Mouse (Mus musculus) kidney, postnatal 0 days (tissue): Measurements from ENCODE around the gene Myo16. TPM values are rescaled to one million over a fixed set of nuclear protein-coding genes. Genes with fewer than 3 reads are reported as not detected.

Experiments used
- ATAC-seq: fragments of 200-750 bp; cut with Nextera tagmentation; replicated peaks from 2 replicates; pipeline ENCODE4 v1.8.0; 2017; ENCODE audit warnings: low read depth, moderate number of reproducible peaks, moderate TSS enrichment, moderate library complexity; ENCODE audit not compliant: low FRiP score
- DNase-seq: peaks from one replicate; pipeline ENCODE4 v3.0.0-alpha.2; 2016; ENCODE audit warnings: low spot score
- H3K27ac ChIP-seq: fragments of 300-500 bp; sonication (generic); 2 replicates; pipeline ENCODE4 v1.5.1; 2014; ENCODE audit warnings: mild to moderate bottlenecking
- H3K27me3 ChIP-seq: fragments of 300-500 bp; sonication (generic); 2 replicates; pipeline ENCODE4 v1.6.1; 2014; ENCODE audit warnings: low read length, mixed read lengths; ENCODE audit not compliant: insufficient read depth
- H3K36me3 ChIP-seq: fragments of 300-500 bp; sonication (generic); 2 replicates; pipeline ENCODE4 v1.6.1; 2014; ENCODE audit warnings: low read length, mixed read lengths; ENCODE audit not compliant: insufficient read depth
- H3K4me1 ChIP-seq: fragments of 300-500 bp; sonication (generic); replicated peaks from 2 replicates; pipeline ENCODE4 v1.6.1; 2014; ENCODE audit warnings: antibody characterized with exemption, low read length, mixed read lengths; ENCODE audit not compliant: insufficient read depth
- H3K4me2 ChIP-seq: fragments of 300-500 bp; sonication (generic); 2 replicates; pipeline ENCODE4 v1.6.1; 2014; ENCODE audit warnings: mild to moderate bottlenecking, low read length, moderate library complexity, mixed read lengths
- H3K4me3 ChIP-seq: fragments of 300-500 bp; sonication (generic); replicated peaks from 2 replicates; pipeline ENCODE4 v1.5.1; 2014; ENCODE audit warnings: low read depth, low read length
- H3K9ac ChIP-seq: fragments of 300-500 bp; sonication (generic); 2 replicates; pipeline ENCODE4 v1.6.1; 2014; ENCODE audit warnings: low read depth, low read length
- H3K9me3 ChIP-seq: fragments of 300-500 bp; sonication (generic); replicated peaks from 2 replicates; pipeline ENCODE4 v1.6.1; 2016; ENCODE audit warnings: low read length, inconsistent platforms, mixed read lengths
- CTCF ChIP-seq: IDR thresholded peaks from 2 replicates; pipeline ENCODE4 v1.5.1; 2016; ENCODE audit warnings: antibody characterized with exemption, low read depth, mild to moderate bottlenecking, moderate library complexity
- WGBS: fragments of 180-500 bp; shearing (Covaris S2); extraction: QIAGEN DNeasy Blood & Tissue Kit; methylation state at CpG from one replicate; pipeline ENCODE4 v1.1.7; 2014; 5-methylcytosine and 5-hydroxymethylcytosine counted together
- polyA plus RNA-seq: library from polyadenylated mRNA; unstranded; fragments of >200 nt; fragmentation: Nextera tagmentation; extraction: Ambion mirVana; gene quantifications from 2 replicates; pipeline ENCODE4 v1.2.1, GENCODE M21; 2015

The Myo16 gene
- polyA plus RNA-seq, 1 experiment from 2014 or later = 0.08 TPM

GRCm38 (mm10) chr8:10307770-10308476 is 154.2 kb downstream of the Myo16 start:
- no peak overlapping the region for H3K27ac ChIP-seq
- DNase-seq (peak; percentile 41), ATAC-seq (no peak)
- no peaks in the 10 kb centered on the region for H3K4me1 ChIP-seq
- no peaks in the 10 kb centered on the region for H3K9me3 ChIP-seq
- H3K4me2 ChIP-seq = no peak overlapping the region
- 18% methylated on average over 12 of the region's 12 CpGs for WGBS
- no peak overlapping the region for H3K4me3 ChIP-seq
- no peak for TF ChIP-seq CTCF
- H3K9ac ChIP-seq = no peak overlapping the region
- no peaks in the 10 kb centered on the region for H3K36me3 ChIP-seq
- H3K27me3 ChIP-seq = no peaks in the 10 kb centered on the region

- Histone ChIP-seq H3K9ac (no peak overlapping the region), H3K4me1 (no peaks in the 10 kb centered on the region), H3K36me3 (no peaks in the 10 kb centered on the region), H3K4me3 (no peak overlapping the region), H3K27ac (no peak overlapping the region), H3K9me3 (no peaks in the 10 kb centered on the region), H3K27me3 (no peaks in the 10 kb centered on the region), H3K4me2 (no peak overlapping the region)
- DNase-seq = no peak
- WGBS = 92% methylated on average over 2 of the region's 2 CpGs
- TF ChIP-seq CTCF = no peak
- no peak for ATAC-seq
Measured at GRCm38 (mm10) chr8:10310470-10310869, 156.8 kb downstream of the Myo16 start.

- DNase-seq (no peak), ATAC-seq (no peak)
- no peak for TF ChIP-seq CTCF
- Histone ChIP-seq H3K27ac (no peak overlapping the region), H3K4me1 (no peaks in the 10 kb centered on the region), H3K4me2 (no peak overlapping the region), H3K9me3 (no peaks in the 10 kb centered on the region), H3K27me3 (no peaks in the 10 kb centered on the region), H3K4me3 (no peak overlapping the region), H3K36me3 (no peaks in the 10 kb centered on the region), H3K9ac (no peak overlapping the region)
- WGBS = 47% methylated on average over 10 of the region's 10 CpGs
Measured at GRCm38 (mm10) chr8:10312316-10312715, 158.6 kb downstream of the Myo16 start.

- DNase-seq (no peak), ATAC-seq (no peak)
- H3K9me3 ChIP-seq = no peaks in the 10 kb centered on the region
- no peaks in the 10 kb centered on the region for H3K36me3 ChIP-seq
- no peak overlapping the region for H3K4me3 ChIP-seq
- no peak overlapping the region for H3K4me2 ChIP-seq
- no peak overlapping the region for H3K27ac ChIP-seq
- TF ChIP-seq CTCF = no peak
- 68% methylated on average over 5 of the region's 5 CpGs for WGBS
- H3K27me3 ChIP-seq = no peaks in the 10 kb centered on the region
- H3K9ac ChIP-seq = no peak overlapping the region
- H3K4me1 ChIP-seq = no peaks in the 10 kb centered on the region
Measured at GRCm38 (mm10) chr8:10316201-10316600, 162.5 kb downstream of the Myo16 start.

GRCm38 (mm10) chr8:10318103-10318502 is 164.4 kb downstream of the Myo16 start:
- 75% methylated on average over 7 of the region's 7 CpGs for WGBS
- no peaks in the 10 kb centered on the region for H3K9me3 ChIP-seq
- no peaks in the 10 kb centered on the region for H3K36me3 ChIP-seq
- no peak for TF ChIP-seq CTCF
- H3K4me2 ChIP-seq = no peak overlapping the region
- ATAC-seq = no peak
- H3K27me3 ChIP-seq = no peaks in the 10 kb centered on the region
- no peaks in the 10 kb centered on the region for H3K4me1 ChIP-seq
- no peak for DNase-seq
- no peak overlapping the region for H3K27ac ChIP-seq
- no peak overlapping the region for H3K4me3 ChIP-seq
- no peak overlapping the region for H3K9ac ChIP-seq

GRCm38 (mm10) chr8:10350451-10350850 is 196.7 kb downstream of the Myo16 start:
- DNase-seq (no peak), ATAC-seq (no peak)
- H3K4me1 ChIP-seq = no peaks in the 10 kb centered on the region
- no peaks in the 10 kb centered on the region for H3K9me3 ChIP-seq
- no peak overlapping the region for H3K9ac ChIP-seq
- TF ChIP-seq CTCF = no peak
- 88% methylated on average over 1 of the region's 1 CpGs for WGBS
- no peaks in the 10 kb centered on the region for H3K36me3 ChIP-seq
- no peak overlapping the region for H3K4me3 ChIP-seq
- no peak overlapping the region for H3K27ac ChIP-seq
- H3K4me2 ChIP-seq = no peak overlapping the region
- no peaks in the 10 kb centered on the region for H3K27me3 ChIP-seq

GRCm38 (mm10) chr8:10358711-10359110 is 205.0 kb downstream of the Myo16 start:
- no peak for TF ChIP-seq CTCF
- H3K9me3 ChIP-seq = no peaks in the 10 kb centered on the region
- H3K9ac ChIP-seq = no peak overlapping the region
- H3K27ac ChIP-seq = no peak overlapping the region
- no peak overlapping the region for H3K4me2 ChIP-seq
- H3K4me1 ChIP-seq = no peaks in the 10 kb centered on the region
- H3K36me3 ChIP-seq = no peaks in the 10 kb centered on the region
- DNase-seq (no peak), ATAC-seq (no peak)
- 70% methylated on average over 4 of the region's 4 CpGs for WGBS
- no peak overlapping the region for H3K4me3 ChIP-seq
- H3K27me3 ChIP-seq = no peaks in the 10 kb centered on the region
